Mouse (Mus musculus) megakaryocyte, embryonic 14.5 days (primary cell): ENCODE measurements around the gene Ube2o.

ENCODE experiments used
- FLI1 ChIP-seq: IDR thresholded peaks from 2 replicates; pipeline ENCODE4 v1.6.1; 2012; ENCODE audit warnings: low read length, inconsistent platforms, mixed read lengths
- GATA1 ChIP-seq: IDR thresholded peaks from 3 replicates; pipeline ENCODE4 v1.6.1; 2012; ENCODE audit warnings: mixed read lengths, low read length, inconsistent platforms, borderline replicate concordance

DNA sequence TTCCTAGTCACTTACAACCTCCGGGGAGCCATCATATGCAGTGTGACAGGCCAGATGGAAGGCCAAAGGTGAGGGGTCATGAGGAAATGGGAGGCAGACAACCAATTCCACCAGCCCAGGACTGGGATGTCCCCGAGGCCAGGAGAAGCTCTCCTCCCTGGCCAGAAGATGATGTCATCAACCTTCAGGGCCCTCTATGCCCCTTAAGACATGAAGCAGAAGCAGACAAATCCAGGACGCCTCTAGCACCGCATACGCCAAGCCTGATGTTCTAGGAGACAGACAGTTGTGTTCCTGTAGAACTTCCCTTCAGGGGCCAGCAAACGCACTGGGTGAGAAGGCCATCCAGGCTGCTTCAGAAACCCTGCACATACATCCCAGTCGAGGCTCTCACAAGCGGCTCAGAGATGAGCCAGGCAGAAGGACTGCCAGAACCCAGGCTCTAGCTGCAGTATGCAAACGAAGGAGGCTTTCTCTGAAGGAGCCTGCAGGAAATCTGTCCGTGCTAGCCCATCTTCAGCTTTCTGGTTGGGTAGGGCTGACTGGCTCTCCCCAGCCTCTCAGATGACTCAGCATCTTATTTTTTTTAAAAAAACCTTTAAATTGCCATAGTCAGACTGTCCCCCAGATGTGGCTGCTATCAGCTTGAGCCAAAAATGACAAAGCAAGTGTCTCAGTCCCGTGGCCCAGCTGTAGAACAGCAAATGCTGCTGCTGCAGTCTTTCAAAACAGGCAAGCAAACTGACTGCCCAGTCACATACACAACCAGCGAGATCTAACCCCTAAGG, 8.3 kb downstream of the Ube2o start:
- TF ChIP-seq GATA1 (no peak), FLI1 (no peak)
